Mouse (Mus musculus): Measurements from ENCODE around the gene Rps19bp1.

DNA sequence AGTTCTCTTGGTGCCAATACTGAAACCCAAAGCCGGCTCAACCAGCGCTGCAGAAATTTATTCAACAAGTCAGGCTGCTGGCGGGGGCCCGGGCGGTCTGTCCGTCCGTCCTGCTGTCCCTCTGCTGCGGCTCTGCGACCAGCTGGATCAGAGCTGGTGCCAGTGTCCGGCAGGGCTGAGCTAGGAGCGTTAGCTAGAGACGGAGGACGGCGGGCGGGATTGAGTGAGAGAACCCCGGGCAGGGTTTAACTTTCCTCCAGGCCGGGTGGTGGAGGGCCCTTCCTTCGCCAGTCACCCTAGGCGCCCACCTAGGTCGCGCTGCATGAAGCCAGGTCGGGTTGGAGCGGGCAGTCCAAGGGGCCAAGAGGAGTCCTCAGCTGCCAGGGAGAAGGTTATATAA is 23.9 kb upstream of the Rps19bp1 start:
- no peak for TF ChIP-seq CTCF (IDR thresholded peaks at IDR 0.05; ENCODE audit: low read depth, low read length)
- no peak for TF ChIP-seq POLR2A (IDR thresholded peaks at IDR 0.05; ENCODE audit: borderline replicate concordance, low read depth, low read length)

Measured in bone marrow macrophage, adult 2 months (primary cell).